Mouse (Mus musculus) MEL (cell line): ENCODE data around the gene Atg2a.

ENCODE experiments used
- CHD1 ChIP-seq: IDR thresholded peaks from 2 replicates; pipeline ENCODE4 v1.6.1; 2012; ENCODE audit warnings: low read depth, mild to moderate bottlenecking, inconsistent platforms, low read length, improper control_type of control experiment
- CHD2 ChIP-seq: IDR thresholded peaks from 2 replicates; pipeline ENCODE4 v1.6.1; 2011; ENCODE audit warnings: low read length, improper control_type of control experiment
- CTCF ChIP-seq, 3 experiments: IDR thresholded peaks in 2 of 3; conservative IDR thresholded peaks in 1 of 3; 2 replicates each; pipeline ENCODE4 v1.5.1; 2011 to 2012; ENCODE audit warnings: low read length in 3 of 3, low read depth in 2 of 3, mild to moderate bottlenecking in 2 of 3, improper control_type of control experiment in 1 of 3, inconsistent platforms in 1 of 3, mixed read lengths in 1 of 3, moderate library complexity in 1 of 3; ENCODE audit not compliant: control insufficient read depth in 1 of 3, insufficient read depth in 1 of 3, poor library complexity in 1 of 3, severe bottlenecking in 1 of 3
- EP300 ChIP-seq, 2 experiments: IDR thresholded peaks; 2 replicates each; pipeline ENCODE4 v1.6.1; 2011; ENCODE audit warnings: improper control_type of control experiment in 2 of 2, low read length in 2 of 2, low read depth in 1 of 2, mild to moderate bottlenecking in 1 of 2
- GABPA ChIP-seq: IDR thresholded peaks from 2 replicates; pipeline ENCODE4 v1.6.1; 2012; ENCODE audit warnings: low read depth, mild to moderate bottlenecking, inconsistent platforms, low read length, improper control_type of control experiment, moderate library complexity
- JUND ChIP-seq: IDR thresholded peaks from 2 replicates; pipeline ENCODE4 v1.6.1; 2011; ENCODE audit warnings: low read depth, mild to moderate bottlenecking, improper control_type of control experiment, low read length
- KAT2A ChIP-seq: conservative IDR thresholded peaks from 2 replicates; pipeline ENCODE4 v1.6.1; 2012; ENCODE audit warnings: low read depth, low read length, improper control_type of control experiment, inconsistent platforms
- MAZ ChIP-seq: IDR thresholded peaks from 2 replicates; pipeline ENCODE4 v1.6.1; 2012; ENCODE audit warnings: low read depth, mild to moderate bottlenecking, inconsistent platforms, low read length, improper control_type of control experiment
- MXI1 ChIP-seq: IDR thresholded peaks from 2 replicates; pipeline ENCODE4 v1.6.1; 2011; ENCODE audit warnings: mild to moderate bottlenecking, low read depth, low read length, improper control_type of control experiment
- MYB ChIP-seq: IDR thresholded peaks from 2 replicates; pipeline ENCODE4 v1.6.1; 2011; ENCODE audit warnings: mild to moderate bottlenecking, low read depth, low read length, improper control_type of control experiment
- POLR2A ChIP-seq, 2 experiments: IDR thresholded peaks; 2 replicates each; pipeline ENCODE4 v1.6.1; 2011 to 2012; ENCODE audit warnings: low read length in 2 of 2, mild to moderate bottlenecking in 2 of 2, control low read depth in 1 of 2, improper control_type of control experiment in 1 of 2, low read depth in 1 of 2, moderate library complexity in 1 of 2; ENCODE audit not compliant: control insufficient read depth in 1 of 2, insufficient read depth in 1 of 2, poor library complexity in 1 of 2
- TBP ChIP-seq: IDR thresholded peaks from 2 replicates; pipeline ENCODE4 v1.8.0; 2011; ENCODE audit warnings: low read depth, low read length, improper control_type of control experiment
- USF2 ChIP-seq, 2 experiments: IDR thresholded peaks; 2 replicates each; pipeline ENCODE4 v1.6.1; 2011 to 2012; ENCODE audit warnings: improper control_type of control experiment in 2 of 2, low read length in 2 of 2, borderline replicate concordance in 1 of 2, inconsistent platforms in 1 of 2, low read depth in 1 of 2, mild to moderate bottlenecking in 1 of 2; ENCODE audit not compliant: insufficient read depth in 1 of 2
- ZMIZ1 ChIP-seq: IDR thresholded peaks from 2 replicates; pipeline ENCODE4 v1.6.1; 2012; ENCODE audit warnings: low read depth, mild to moderate bottlenecking, inconsistent platforms, low read length, improper control_type of control experiment, moderate library complexity

- TF ChIP-seq POLR2A (IDR thresholded peaks at IDR 0.05; ENCODE audit: control insufficient read depth in 1 of 2, insufficient read depth in 1 of 2, low read depth in 1 of 2, low read length in 2 of 2, poor library complexity in 1 of 2) (no peak), CTCF (IDR thresholded peaks at IDR 0.05 in 2 of 3, conservative IDR thresholded peaks at IDR 0.05 in 1 of 3; ENCODE audit: control insufficient read depth in 1 of 3, insufficient read depth in 1 of 3, low read depth in 2 of 3, low read length in 3 of 3, poor library complexity in 1 of 3, severe bottlenecking in 1 of 3) (no peak), MYB (no peak), MAZ (no peak), CHD2 (no peak), GABPA (no peak), MXI1 (no peak), TBP (no peak), EP300 (IDR thresholded peaks at IDR 0.05; ENCODE audit: low read depth in 1 of 2, low read length in 2 of 2) (no peak), ZMIZ1 (no peak), KAT2A (no peak), USF2 (IDR thresholded peaks at IDR 0.05; ENCODE audit: borderline replicate concordance in 1 of 2, insufficient read depth in 1 of 2, low read depth in 1 of 2, low read length in 2 of 2) (no peak), JUND (no peak), CHD1 (no peak)
These were observed 38.1 kb downstream of the Atg2a start for GRCm38 (mm10) chr19:6279481-6280144.
